Mouse (Mus musculus): Measurements from ENCODE around the gene Trim71. TPM values are rescaled to one million over a fixed set of nuclear protein-coding genes. Genes with fewer than 3 reads are reported as not detected.

Gene Trim71
- total RNA-seq, 2 experiments from 2014 or later = 0.03 TPM; not detected in 1

GRCm38 (mm10) chr9:114557086-114557485 lies 7.1 kb downstream of the Trim71 start:
- no peak for DNase-seq

GRCm38 (mm10) chr9:114556276-114556855 lies 7.8 kb downstream of the Trim71 start:
- no peak for DNase-seq

GRCm38 (mm10) chr9:114554355-114554979 lies 9.7 kb downstream of the Trim71 start:
- DNase-seq = no peak

- DNase-seq = no peak
Measured at GRCm38 (mm10) chr9:114553828-114554227, 10.3 kb downstream of the Trim71 start.

DNA sequence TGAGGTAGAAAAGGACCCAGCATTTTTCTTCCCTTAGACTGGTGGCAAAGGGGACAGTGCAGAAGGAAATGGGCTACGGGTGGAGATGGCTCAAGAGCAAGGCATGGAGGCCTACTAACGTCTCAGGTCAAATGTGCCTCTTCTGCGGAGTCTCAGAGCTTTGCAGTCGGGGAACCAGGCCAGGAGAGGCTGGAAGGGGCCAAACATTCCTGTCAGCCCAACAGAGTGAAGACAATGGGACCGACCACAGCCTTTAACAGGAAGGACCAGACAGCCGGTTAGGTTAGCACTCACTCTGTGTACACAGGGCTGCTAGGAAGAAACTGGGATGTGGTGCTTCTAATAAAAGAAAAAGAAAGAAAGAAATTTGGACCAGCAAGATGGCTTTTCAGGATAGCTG lies 14.1 kb downstream of the Trim71 start:
- DNase-seq = no peak

- no peak for DNase-seq
Measured at GRCm38 (mm10) chr9:114549117-114549516, 15.1 kb downstream of the Trim71 start.

DNA sequence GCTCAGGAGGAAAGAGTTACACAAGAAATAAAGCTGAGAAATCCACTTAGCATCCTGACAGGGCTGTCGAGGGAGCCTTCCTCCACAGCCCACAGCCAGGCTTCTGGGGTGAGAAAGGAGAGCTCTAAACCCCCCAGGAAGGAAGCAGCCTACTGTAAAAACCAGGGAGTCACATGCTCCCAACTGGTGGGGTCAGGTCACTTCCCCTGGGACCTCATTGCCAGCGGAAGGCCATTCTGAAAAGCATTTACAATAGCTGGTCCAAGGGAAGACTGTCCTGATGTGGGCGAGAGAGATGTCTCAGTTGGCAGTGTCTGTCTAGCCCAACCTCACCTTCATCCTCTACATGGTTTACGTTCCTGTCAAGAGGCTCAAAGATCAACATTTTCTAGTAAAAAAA lies 15.7 kb downstream of the Trim71 start:
- DNase-seq = peak in 1 of 2 experiments; percentile 37

DNA sequence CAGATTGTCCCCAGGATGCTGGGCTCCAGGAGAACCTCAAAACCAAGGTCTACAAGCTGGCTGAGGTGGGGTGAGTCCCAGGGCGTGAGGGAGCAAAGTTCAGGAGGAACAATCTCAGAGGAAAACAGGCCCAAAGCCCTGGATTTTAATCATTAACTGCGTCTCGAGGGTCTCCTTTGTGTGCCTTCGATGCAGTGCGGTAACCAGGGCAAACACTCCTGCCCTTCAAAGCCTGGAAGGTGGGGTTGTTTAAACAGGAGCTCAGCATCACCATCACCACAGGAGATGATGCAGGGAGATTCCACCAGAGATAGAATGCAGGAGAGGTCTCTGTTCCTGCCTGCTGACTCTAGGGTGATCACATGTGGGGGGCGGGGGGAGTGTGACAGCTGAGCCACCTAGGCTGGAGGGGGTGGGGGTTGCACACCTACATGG lies 16.5 kb downstream of the Trim71 start:
- no peak for DNase-seq

DNA sequence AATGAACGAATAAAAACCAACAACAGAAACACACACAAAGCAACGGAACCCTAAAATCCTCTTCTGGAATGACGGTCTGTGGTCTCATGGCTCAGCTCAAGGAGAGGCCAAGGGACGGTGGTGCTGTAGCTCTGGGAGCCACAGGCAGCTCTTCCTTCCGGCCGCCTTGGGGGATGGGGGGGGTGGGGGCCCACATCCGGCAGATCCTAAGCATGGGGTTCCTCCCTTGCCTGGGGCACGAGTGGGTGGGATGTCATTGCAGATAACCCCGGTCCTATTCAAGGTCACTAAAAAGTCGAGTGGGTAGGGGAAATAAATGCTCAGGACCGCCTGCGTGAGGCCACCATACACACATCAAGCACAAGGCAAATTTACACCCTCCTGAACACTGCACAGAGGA lies 17.4 kb downstream of the Trim71 start:
- DNase-seq = no peak

GRCm38 (mm10) chr9:114544754-114545393 lies 19.3 kb downstream of the Trim71 start:
- DNase-seq = peak in 1 of 2 experiments; percentile 30

DNA sequence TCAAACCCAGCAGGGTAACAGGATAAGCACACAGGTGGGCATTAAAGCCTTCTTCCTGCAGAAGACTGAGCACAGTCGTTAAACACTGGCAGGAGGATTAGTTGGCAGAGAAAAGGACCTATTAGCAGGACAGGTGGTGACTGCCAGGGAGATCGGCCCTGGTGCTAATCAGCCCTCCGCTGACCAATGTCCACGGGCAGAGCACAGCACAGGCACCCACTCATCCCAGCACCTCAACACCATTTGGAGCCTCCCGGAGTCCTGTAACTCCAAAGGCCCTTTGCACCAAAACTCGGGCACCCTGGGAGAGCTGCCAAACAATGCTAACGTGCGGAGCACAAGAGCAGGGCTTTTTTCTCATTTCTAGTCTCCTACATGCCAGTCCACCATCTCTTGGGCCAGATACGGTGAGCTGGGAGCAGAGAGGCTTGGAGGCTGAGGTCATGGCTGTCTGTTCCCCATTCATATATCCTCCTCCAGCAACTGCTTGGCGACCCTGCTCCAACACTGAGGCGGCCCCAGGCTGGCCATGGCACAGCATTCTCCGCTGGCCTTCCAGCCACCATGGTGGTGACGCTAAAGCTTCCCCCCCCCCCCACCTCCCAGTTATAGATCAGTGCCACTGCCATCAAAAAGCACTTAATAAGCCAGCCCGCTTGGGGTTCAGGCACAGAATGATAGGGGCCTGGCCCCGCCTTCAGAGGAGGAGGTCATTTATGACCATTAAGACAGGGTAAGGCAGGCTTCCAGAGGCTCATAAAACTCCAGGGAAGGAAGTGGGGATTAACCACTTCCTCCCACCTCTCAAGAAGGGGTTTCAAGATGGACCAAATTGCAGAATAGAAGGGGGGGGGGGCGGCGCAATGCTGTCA lies 20.1 kb downstream of the Trim71 start:
- no peak for DNase-seq

- peak; percentile 25 to 38 for DNase-seq
Measured at GRCm38 (mm10) chr9:114541279-114541741, 22.9 kb downstream of the Trim71 start.

DNA sequence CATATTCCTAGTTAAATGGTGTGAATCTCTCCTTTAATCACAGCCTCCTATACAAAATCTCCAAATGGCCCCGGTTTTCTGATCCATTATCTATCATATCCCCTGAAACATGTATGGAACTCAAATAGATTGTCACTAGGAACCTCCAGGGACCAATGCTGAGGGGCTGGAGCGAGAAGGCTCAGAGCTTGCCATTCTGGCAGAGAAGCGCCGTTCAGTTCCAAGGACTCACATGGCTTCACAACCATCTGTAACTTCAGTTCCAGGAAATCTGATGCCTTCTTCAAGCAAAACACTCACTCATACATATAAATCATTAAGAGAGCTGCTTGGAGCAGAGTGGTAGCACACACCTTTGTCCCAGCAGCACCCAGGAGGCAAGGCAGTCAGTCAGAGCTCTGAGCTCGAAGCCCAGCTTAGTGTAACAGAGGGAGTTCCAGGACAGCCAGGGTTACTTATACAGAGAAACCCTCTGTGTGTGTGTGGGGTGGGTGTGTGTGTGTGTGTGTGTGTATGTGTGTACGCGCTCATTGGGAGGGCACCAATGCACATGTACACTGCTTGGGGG lies 25.1 kb downstream of the Trim71 start:
- DNase-seq = no peak

- DNase-seq = no peak
Measured at GRCm38 (mm10) chr9:114536628-114537027, 27.5 kb downstream of the Trim71 start.

DNA sequence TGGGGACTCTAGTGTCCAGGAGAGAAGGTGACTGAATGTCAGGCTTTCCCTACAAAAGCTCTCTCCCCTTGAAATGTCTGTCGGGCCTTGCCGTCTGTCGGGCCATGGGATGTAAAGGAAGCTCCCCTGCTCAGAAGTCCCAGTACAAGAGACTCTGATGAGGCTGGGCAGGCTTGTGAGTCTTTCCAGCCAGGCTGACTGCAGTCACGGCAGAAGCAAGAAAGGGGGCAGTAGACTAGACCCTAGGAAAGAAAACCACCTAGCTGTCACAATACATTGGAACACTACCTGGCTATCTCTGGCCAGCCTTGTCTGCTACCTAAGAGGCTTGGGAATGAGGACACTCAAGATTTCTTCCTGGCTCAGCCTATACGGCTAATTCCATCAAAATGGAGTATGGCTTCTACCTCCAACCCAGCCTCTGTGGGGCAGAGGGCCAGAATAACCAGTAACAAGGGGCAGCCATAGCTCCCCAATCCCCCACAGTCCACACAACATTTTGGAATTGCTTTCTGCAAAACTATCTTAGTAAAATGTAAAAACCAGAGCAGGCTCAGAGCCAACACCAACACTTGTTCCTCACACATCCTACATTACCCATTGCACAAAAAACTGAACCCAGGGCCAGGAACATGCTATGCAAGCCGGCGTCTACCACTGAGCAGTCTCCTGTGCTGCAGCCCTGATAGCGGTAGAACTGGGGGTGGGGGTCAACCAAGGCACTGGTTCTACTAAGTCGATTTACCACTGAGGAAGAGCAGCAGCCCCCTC lies 29.2 kb downstream of the Trim71 start:
- no peak for DNase-seq

GRCm38 (mm10) chr9:114533848-114534247 lies 30.3 kb downstream of the Trim71 start:
- no peak for DNase-seq

DNA sequence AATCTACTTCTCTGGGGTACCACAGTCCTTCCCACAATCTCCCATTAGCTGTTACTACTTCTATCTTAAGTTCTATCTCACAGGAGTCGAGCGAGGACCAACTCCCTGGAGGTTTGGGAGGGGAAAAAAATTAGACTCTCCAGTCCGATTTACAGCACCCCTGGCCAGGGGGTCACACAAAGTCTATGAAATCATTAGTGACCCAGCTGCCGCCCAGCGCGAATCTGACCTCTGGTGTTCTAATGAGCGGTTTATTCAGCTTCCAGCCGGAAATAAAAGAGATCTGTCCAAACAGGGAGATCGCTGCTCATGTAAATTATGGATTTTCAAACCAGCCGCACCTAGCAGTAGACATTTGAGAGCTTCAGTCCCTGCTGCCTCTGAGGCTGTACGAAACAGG lies 32.9 kb downstream of the Trim71 start:
- DNase-seq = no peak

DNA sequence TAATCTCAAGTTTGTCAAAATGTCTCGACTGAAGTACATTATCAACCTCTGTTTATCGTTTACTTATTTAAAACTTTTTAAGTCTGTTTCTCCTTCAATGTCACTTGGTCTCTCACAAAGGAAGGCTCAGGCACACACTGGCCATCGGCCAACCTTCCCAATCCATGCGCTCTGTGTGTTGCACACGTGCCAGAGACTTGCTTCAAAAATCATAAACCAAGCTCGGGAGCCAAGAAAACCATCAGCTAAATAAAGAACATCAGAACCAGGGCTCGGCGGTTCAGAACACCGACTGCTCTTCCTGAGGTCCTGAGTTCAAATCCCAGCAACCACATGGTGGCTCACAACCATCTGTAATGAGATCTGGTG lies 35.5 kb downstream of the Trim71 start:
- peak in 1 of 2 experiments; percentile 18 for DNase-seq

DNA sequence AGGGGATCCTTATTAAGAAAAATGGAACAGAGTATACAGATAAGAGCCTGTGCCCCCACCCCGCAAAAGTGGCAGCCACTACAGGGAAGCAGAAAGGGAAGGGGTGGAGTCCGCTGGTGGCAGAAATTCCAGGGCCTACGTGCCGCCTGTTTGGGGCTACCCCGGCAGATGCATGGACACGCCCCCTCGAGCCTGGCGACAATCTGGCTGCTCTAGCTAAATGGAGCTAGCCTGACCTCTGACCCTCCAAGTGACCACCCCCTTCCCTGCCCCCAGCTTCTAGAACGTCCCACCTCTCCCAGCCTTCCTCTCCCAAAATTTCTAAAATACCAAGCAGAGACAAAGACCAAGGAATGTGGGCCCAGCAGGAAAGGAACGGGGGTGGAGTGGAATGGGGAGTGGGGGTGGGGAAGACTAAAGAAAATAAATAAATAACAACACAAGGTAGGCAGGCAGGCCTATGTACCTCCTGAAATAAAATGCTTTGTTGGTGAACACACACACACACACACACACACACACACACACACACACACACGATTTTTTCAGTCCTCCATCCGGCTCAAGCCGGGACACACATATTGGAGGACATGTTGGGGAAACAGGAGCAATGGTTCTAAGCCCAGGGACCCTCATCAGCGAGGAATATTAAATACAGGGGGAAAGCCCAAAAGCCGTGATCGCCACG lies 36.0 kb downstream of the Trim71 start:
- peak in 1 of 2 experiments; percentile 29 for DNase-seq

DNA sequence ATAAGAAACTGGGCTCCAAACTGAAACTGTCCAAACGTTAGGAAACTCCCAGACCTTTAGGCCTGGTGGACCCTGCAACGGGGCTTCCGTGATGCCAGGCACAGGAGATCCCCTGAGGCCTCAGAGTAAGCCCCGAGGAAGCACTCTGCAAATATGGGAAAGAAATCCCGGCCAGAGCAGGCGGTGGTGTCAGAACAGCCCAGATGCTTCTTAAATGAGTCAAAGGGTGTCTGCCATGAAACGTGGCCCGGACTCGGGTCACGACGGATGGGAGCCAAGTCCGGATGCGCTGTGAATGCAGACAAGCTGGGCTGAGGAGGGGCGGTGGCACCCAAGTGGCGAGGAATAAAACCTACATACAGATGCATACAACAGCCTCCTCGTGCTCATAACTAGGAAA lies 37.1 kb downstream of the Trim71 start:
- DNase-seq = peak; percentile 62 to 68

GRCm38 (mm10) chr9:114526581-114526980 lies 37.6 kb downstream of the Trim71 start:
- DNase-seq = no peak

Data from adrenal gland, postnatal 36 days (tissue).